Mouse (Mus musculus) CD4-positive helper T cell, adult 2 months (primary cell): ENCODE results near the gene Siva1.
A peak's percentile ranks its signal among the peaks of the same experiment; 100 is the strongest.

ENCODE experiments used
- DNase-seq: peaks from one replicate; pipeline ENCODE4 v3.0.0-alpha.2; 2012; ENCODE audit warnings: low read depth, missing footprints, low spot score

Gene Siva1

DNA sequence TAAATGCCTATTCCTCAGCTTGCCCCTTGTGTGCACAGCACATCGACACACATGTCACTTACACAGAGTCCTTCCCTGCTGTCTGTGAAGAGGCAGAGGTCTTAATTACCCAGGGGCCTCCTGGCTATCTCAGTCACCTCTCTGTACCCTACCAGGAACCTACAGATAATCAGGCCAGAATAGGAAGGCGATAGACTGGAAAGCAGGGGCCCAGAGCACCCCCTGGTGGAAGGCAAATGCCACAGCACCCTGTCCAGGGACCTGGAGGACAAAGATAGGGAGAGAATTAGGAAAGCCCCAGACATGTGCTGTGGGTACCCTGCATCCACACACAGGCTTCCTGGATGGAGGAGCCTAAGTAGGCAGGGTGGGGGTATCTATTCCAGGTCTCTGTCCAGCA is 20.7 kb upstream of the Siva1 start:
- peak; percentile 61 for DNase-seq

DNA sequence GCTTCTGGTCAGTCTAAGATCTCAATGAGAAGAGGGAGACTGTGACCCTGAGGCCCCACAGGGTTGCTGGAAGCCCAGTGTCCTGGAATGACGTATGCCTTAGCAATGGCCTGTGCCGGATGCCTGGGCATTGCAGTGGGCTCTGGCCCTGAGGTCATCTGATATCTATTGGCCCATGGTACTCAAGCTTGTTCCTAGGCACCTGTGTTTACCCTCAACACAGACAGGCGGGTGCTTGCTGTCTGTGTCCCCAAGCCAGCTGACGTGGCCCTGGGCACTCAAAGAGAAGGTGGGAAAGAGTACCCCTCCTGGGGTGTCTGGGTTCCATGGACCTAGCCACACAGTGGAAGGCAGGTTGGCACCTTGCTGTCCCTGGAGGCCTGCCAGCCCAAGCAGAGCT is 18.8 kb upstream of the Siva1 start:
- DNase-seq: no peak

DNA sequence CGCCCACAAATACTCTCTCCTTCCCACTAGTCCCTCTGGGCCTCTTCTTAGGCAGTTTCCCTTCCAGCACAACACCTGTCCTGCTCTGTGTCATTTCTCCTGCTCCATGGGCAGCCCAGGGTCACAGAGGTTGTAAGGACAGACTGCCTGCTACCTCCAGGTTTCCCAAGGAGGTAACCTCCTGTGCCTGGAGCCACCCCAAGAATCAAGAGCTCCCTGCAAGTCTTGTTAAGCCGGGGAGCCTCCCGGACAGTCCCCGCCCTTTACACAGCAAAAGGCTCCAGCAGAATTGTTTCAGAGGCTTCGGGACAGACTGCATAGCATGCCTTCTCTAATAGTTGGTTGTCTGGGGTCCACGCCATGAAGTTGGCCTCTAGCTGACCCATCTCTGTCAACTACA is 18.0 kb upstream of the Siva1 start:
- no peak for DNase-seq

DNA sequence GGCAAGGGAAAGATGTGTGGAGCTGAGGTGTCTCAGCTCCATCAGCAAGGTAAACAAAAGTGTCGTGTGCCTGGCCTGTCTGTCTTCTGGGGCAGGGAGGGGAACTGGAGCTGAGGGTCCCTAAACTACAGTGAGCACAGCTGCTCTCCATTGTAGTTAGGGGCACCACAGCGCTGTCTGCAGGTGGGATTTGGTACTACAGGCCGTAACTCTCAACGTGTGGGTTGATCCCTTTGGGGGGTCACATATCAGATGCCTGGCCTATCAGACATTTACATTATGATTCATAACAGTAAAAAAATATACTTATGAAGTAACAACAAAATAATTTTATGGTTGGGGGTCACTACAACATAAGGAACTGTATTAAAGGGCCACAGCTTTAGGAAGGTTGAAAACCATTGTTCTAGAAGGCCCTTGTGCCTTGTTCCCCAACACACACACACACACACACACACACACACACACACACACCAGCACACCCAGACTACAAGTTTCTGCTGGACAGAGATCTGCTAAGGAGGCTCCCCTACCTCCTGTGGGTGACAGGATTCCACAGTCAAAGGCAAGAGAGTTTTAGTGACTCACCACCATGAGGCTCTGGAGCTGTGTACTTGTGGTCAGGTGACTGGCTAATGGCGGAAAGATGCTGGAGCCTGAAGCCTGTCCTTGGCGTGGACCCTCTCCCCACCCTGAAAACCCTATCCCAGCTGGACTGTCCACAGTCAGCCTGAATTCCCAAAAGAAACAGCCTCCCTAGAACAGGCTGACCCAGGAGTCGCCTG is 17.2 kb upstream of the Siva1 start:
- DNase-seq: no peak

DNA sequence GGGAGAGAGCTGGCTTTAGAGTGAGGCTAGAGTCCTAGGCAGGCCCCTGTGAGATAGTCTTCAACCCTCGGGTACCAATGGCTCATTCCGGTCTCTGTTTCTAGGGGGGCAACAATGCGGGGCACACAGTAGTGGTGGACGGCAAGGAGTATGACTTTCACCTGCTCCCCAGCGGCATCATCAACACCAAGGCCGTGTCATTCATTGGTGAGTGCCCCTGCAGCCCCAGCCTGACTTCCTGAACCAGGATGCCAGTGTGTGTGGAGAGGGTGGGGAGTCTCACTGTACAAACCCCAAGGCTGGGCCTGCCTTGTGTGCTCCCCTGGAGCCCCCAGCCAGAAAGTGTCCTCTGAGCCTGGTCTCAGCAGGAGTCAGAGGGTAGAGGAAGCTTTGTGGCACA is 16.3 kb upstream of the Siva1 start:
- DNase-seq: no peak

DNA sequence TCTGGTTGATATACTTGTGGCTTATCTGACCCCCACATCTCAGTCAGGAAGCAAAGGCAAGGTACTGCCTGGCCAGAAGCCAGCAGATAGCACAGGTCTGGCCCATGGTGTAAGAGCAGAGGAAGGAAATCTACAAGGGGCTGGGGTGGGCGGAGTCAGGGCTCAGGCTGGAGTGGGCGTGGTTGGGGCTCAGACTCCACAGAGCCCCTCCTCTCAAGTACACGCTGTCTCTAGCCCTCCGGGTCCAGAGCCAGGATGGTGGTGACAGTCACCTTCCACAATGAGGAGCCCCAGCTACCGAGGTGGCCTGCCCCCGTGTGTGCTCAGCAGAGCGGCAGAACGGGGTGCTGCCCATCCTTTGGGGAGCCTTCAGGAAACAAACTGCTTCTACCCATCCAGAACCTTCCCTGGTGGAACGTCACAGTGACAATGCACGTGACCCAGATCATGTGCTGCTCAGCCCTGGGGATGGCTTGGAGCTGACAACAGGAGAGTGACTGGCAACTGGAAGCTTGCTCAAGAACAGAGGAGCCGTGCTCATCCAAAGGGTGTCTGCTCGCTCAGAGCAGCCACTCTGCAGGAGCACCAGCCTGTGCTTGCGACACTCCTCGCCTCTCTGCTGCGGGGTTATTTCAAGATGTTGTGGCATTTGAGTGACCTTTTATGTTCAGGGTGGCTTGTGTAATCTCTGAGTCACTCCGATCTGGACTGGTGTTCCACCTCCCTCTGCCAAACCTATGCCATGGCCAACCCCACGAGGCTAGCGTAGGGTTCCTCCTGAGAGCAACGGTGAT is 15.4 kb upstream of the Siva1 start:
- peak; percentile 75 for DNase-seq

DNA sequence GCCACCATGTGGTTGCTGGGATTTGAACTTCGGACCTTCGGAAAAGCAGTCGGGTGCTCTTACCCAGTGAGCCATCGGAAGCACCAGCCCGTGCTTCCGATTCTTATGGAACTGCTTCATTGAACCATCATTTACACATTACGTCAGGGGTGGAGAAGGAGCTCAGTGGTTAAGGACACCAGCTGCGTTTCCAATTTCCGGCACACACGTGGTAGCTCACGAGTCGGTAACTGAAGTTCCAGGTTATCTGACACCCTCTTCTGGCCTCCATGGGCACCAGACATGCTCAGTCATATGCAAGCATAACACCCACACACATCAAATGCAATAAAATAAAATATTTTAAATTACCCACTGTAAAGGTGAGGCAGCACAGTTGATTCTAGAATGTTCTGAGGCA is 14.4 kb upstream of the Siva1 start:
- DNase-seq: no peak

DNA sequence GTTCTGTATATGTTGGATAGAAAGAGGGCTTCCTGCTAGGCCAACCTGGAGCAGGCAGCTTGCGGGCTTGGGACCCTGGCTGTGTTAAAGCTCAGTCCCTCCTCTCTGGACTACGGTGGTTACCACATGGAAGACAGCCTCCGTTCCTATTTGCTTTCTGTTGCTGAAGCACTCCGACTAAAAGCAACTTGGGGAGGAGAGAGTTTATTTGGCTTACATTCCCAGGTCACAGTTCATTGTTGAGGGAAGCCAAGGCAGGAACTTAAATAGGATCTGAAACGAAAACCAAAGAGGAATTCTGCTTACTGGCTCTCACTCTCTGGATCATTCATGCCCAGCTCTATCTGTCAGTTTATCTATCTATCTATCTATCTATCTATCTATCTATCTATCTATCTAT is 13.7 kb upstream of the Siva1 start:
- no peak for DNase-seq

DNA sequence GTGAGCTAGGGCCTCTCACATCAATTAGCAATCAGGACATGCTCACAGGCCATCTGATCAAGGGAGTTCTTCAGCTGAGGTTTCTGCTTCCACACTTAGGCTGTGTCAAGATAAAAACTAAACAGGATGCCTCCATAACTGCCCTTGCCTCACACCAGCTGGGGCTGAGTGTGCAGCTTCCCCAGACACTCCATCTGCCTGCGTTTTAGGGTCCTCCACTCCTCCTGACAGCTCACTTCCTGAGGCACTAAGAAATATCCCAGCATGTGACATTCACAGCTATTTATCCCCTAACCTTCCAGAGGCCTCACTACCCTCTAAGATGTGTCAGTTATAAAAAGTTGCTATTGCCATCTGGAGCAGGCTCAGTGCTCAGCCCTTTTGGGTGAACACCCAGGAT is 13.0 kb upstream of the Siva1 start:
- no peak for DNase-seq

DNA sequence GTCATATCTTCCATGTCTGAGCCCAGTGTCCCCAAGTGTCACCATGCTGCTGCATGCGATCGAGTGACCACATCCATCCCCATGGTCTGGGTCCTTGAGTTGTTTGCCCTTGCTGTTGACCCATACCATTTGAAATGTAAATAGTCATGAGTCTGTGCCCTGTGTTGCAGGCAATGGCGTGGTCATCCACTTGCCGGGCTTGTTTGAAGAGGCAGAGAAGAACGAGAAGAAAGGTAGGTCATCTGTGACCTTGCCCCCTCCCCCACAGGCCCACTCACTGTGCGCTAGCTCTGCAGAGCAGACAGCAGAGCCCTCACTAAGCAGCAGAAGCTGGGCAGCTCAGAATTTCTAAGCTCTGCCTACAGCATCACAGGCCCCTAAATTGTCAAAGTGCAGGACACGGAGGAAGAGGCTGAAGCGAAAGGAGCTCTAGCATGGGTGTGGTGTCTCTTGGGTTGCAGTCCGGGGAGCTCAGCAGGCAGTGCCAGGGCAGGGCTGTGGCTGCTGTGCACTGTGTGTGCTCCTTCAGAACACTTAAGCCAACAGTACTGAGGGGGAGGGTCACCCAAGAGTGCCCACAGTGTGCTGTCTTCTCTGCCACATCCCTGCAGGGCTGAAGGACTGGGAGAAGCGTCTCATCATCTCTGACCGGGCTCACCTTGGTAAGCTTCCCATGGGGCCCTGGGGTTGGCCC is 12.2 kb upstream of the Siva1 start:
- DNase-seq: no peak

DNA sequence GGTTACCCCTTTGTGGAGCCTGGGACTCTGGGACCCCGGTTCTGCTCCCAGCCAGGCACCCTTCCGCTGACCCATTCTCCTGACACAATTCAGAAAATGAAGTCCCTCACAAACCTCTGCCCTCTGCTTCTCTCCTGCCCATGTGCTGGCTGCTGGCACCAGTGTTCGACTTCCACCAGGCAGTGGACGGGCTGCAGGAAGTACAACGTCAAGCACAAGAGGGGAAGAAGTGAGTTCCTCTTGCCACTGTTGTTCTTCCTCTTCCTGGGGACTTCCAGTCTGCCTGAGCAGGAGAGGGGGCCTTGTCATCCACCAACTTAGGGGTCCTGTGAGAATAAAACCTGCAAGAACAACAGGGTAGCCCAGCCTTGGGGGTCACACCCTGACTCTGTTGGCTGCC is 11.6 kb upstream of the Siva1 start:
- DNase-seq: no peak

DNA sequence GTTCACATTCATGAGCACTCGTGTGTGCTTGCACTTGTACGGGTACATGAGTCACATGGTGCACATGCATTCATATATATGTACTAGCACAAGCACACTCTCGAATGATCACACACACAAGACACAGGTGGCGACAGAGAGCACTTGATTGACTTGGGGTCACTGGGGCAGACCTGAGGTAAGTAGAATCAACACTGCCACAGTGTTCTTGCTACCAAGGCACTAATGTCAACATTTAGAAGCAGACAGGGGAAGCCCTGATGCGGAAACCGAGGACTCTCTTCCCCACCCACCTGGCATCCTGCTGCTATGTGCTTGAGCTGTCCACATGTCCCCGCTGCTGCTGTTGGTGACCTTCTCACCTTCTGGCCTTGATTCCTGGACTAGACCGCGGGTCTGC is 10.8 kb upstream of the Siva1 start:
- DNase-seq: no peak

DNA sequence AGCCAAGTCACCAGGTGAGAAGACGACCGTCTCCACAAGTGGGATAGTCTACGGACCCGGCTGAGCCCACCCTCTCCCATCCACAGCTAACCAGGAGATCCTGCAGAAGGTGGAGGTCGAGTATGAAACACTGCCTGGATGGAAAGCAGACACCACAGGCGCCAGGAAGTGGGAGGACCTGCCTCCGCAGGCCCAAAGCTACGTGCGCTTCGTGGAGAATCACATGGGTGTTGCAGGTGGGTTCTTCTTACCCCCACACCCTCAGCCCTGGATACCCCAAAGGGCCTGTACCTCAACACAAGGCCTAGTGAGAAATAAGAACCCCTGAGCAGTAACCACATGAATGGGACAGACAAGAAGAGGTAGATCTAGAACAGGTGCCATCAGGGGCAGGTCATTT is 5.0 kb upstream of the Siva1 start:
- DNase-seq: no peak

DNA sequence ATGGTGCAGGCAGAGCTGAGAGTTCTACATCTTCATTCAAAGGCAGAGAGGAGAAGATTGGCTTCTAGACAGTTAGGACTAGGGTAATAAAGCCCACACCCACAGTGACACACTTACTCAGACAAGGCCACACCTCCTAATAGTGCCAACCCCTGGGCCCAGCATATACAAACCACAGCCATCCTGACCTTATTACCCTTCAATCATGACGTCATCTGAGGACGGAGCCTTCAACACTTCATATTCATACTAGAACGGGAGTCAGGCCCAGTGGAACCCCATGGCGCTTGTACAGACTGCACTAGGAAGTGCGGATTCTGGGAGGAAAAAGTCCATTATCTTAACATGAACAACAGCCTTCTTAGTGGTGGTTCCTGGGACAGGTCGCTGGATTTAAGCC is 1.4 kb upstream of the Siva1 start:
- no peak for DNase-seq

DNA sequence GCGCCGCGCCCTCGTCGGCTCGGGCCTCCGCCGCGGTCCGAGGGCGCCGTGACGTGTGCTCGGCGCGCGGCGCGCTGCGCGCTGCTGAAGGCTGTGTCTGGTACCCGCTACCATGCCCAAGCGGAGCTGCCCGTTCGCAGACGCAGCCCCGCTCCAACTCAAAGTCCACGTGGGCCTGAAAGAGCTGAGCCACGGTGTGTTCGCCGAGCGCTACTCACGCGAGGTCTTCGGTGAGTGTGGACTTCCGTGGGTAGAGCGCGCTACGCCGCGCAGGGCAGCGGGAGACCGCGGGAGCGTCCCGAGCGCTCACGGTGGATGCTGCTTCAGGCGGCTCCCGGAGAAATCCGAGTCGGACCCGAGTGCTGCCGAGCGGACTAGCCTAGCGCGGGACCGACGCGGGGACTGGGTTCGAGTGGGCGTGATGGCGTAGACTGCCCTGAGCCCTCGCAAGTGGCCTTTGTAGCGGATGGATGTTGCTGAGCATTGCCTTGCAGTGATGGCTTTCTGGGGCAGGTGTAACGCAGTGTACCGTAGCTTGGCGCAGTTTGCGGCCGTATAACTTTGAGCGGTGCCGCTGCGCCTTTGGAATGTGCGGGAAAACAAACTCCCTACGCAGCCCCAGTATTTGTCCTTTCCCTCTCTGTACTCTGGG is 502 bp downstream of the Siva1 start:
- no peak for DNase-seq

DNA sequence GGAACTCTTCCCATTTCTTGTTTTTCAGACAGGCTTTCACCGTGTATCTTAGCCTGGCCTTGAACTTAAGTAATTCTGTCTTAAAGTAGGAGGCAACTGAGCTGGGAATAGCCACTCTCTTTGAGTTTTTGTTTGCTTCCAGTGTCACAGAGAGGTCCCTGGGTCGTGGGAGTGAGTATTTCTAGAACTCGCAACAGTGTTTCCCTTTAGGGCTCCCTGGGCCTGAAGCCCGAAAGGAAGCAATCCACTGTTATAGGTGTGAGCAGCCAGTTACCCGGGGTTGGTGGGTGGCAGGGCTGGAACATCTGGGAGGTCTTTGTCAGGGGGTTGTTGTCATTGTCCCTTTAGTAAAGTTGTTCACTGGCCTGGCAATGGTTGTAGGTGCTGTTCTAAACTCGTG is 1.7 kb downstream of the Siva1 start:
- DNase-seq: no peak

DNA sequence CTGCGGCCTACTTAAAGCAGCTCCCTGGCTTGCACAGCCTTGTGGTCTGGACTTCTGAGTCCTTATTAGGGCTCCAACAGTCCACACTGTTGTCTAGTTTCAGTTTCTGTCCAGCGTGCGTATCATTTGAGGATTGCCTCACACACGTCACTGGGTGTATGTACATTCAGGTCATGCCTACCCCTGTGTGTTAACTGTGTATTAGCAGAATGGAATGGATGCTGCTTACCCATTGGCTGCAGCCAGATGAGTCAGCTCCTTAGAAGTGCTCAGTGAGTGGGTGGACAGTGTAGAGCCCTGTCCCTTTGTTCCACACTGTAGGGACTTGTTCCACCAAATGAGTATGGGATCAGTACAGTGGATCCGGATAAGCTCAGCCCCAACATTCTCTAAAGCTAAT is 3.6 kb downstream of the Siva1 start:
- peak; percentile 21 for DNase-seq

DNA sequence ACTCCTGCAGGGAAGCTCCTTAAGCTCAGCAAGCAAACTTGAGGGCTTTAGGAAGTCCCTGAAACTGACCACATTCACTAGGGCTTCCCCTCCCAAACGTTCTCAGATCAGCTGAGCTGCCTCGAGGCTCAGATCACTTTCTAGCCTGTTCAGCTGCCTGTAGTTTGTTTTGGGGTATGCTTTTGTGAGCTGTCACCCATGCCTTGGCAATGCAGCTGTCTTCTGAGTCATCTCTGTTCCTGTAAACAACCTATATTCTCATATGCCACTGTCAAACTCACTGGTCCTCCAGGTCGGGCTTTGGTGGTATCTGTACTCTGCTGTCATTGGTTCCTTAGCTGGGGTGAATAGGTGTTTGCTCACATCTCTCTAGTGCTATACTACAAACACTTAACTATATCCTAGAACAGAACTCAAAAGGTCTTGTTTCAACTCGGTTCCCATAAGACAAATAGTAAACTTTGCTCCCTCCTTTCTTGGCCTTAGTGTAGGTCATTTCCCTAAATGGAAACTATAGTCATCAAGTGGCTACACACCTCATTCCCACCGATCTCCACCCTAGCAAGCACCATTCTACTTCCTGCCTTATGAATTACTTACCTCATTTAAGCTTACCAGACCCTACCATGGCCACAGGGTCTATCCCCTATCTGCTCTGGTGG is 7.4 kb downstream of the Siva1 start:
- no peak for DNase-seq

DNA sequence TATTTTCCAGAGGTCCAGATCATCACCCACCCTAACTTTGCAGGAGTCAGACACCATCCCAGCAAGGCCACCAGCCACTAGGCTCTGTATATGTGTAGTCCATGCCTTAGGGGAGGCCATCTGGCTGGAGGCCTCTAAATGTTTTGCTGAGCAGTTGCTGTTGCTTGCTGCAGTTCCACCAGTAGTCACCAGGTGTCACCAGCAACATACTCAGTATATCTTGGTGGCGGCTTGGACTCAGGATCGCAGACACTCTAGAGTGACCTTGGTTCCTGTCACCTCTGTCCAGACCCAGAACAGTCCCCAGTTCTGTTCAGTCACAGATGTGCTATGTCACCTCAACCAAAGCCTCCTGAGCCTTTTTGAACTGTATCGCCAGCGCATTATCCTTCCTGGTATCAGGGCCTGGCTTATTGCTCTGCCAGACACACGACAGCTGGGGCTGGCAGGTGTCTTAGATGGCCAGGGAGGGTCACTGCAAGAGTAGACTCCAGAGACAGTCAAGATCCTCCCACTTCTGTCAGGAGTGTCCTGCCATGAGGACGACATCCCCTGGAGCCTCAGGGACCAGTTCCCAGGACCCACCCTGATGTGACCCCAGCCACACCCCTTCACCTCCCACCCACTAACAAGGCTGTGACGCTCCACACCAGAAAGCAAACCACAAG is 8.8 kb downstream of the Siva1 start:
- peak; percentile 79 for DNase-seq

DNA sequence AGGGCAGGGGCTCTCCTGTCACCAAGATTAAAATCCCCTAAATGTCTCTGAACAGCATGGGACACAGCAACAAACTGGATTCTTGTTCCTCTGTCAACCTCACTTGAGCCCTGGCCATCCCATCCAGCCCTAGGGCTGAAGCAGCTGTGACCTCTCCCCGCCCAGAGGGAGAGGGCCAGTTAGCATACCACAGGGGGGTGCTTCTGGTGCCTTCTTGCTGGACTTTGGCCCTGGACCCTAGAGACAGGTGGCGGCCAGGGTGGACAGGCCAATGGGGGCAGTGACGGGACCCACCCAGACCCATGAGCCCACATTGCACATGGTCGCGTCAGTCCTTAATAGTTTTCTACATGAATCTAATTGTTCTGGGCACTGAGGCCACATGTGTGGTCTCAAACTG is 9.6 kb downstream of the Siva1 start:
- no peak for DNase-seq

DNA sequence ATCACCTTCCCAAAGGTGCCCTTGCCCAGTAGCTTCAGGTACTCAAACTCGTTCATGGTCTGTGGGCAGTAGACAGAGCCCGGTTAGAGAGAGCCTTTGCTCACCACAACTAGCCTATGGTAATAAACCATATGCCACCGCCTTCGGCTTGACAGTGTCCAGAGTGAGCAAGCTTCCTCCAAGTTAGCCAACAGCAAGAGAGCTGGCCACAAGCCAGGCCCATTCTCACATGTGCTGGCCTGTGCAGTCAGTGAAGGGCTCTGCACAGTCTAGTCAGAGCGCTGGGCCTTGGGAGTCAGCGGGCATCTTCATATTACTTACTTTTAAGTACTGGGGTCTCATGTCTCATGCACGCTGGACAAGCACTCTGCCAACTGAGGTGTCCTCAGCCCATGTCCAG is 14.1 kb downstream of the Siva1 start:
- no peak for DNase-seq
